Mouse (Mus musculus): ENCODE measurements around the gene Xiap. TPM values are rescaled to one million over a fixed set of nuclear protein-coding genes. Genes with fewer than 3 reads are reported as not detected.

Xiap gene
- polyA plus RNA-seq, 1 experiment = 11.3 TPM

DNA sequence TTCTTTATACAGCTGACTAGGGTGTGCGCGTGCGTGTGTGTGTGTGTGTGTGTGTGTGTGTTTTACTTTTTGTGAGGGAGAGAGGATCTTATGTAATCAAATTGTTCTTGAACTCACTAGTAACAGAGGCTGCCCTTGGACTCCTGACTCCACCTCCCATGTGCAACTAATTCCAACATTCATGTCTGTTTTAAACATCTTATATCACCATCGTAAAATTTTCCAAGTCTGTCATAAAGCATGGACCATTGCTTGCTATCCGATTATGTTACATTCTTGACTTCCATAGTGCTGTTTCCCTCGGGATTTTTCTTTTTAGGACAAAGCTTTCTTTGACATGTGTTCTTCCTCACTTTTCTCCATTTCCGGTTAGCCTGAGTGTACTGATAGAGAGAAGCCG, 28.3 kb downstream of the Xiap start:
- Histone ChIP-seq H3K36me3 (ENCODE audit: control insufficient read depth, insufficient read depth, low read length) (no peaks in the 10 kb centered on the region), H3K4me1 (replicated peaks; ENCODE audit: control insufficient read depth, insufficient read depth, low read length) (no peaks in the 10 kb centered on the region), H3K27me3 (ENCODE audit: control insufficient read depth, insufficient read depth, low read length) (no peaks in the 10 kb centered on the region), H3K4me3 (ENCODE audit: control insufficient read depth, insufficient read depth, low read length) (no peak overlapping the region), H3K27ac (ENCODE audit: control insufficient read depth, insufficient read depth, low read length) (no peak overlapping the region)
- no peak for DNase-seq
- 92% methylated on average over 8 of the region's 8 CpGs for WGBS
- TF ChIP-seq CTCF (IDR thresholded peaks at IDR 0.05; ENCODE audit: borderline replicate concordance, control insufficient read depth, extremely low read depth, insufficient read depth, low read length, poor library complexity) = no peak
- TF ChIP-seq POLR2A (IDR thresholded peaks at IDR 0.05; ENCODE audit: control insufficient read depth, extremely low read depth, insufficient read depth, low read length, poor library complexity) = no peak

DNA sequence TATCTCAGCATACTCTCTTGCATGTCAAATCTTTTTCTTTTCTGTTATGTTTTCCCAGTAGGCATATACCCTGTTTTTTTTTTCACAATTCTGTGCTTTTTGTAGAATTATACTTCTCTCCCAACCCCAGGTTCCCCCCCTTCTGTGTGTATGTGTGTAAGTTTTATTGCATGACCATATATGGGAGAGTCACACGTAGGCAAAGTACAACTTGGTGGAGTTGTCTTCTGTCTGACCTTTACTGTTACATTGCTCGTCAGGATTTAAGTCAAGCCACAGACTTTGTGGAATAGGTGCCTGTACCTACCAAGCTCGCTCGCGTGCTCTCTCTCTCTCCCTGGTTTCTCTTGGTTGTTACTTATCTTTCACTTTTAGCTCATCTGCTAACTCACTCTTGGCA, 28.7 kb downstream of the Xiap start:
- no peak for TF ChIP-seq CTCF (IDR thresholded peaks at IDR 0.05; ENCODE audit: borderline replicate concordance, control insufficient read depth, extremely low read depth, insufficient read depth, low read length, poor library complexity)
- TF ChIP-seq POLR2A (IDR thresholded peaks at IDR 0.05; ENCODE audit: control insufficient read depth, extremely low read depth, insufficient read depth, low read length, poor library complexity) = no peak
- WGBS = 77% methylated on average over 5 of the region's 5 CpGs
- Histone ChIP-seq H3K4me1 (replicated peaks; ENCODE audit: control insufficient read depth, insufficient read depth, low read length) (no peaks in the 10 kb centered on the region), H3K4me3 (ENCODE audit: control insufficient read depth, insufficient read depth, low read length) (no peak overlapping the region), H3K36me3 (ENCODE audit: control insufficient read depth, insufficient read depth, low read length) (no peaks in the 10 kb centered on the region), H3K27me3 (ENCODE audit: control insufficient read depth, insufficient read depth, low read length) (no peaks in the 10 kb centered on the region), H3K27ac (ENCODE audit: control insufficient read depth, insufficient read depth, low read length) (no peak overlapping the region)
- no peak for DNase-seq

- H3K36me3 ChIP-seq (ENCODE audit: control insufficient read depth, insufficient read depth, low read length) = peaks cover 21% of the 10 kb centered on the region
- H3K27me3 ChIP-seq (ENCODE audit: control insufficient read depth, insufficient read depth, low read length) = no peaks in the 10 kb centered on the region
- no peaks in the 10 kb centered on the region for H3K4me1 ChIP-seq (replicated peaks; ENCODE audit: control insufficient read depth, insufficient read depth, low read length)
- no peak for DNase-seq
- 96% methylated on average over 6 of the region's 6 CpGs for WGBS
- TF ChIP-seq CTCF (IDR thresholded peaks at IDR 0.05; ENCODE audit: borderline replicate concordance, control insufficient read depth, extremely low read depth, insufficient read depth, low read length, poor library complexity) = no peak
- no peak for TF ChIP-seq POLR2A (IDR thresholded peaks at IDR 0.05; ENCODE audit: control insufficient read depth, extremely low read depth, insufficient read depth, low read length, poor library complexity)
- no peak overlapping the region for H3K27ac ChIP-seq (ENCODE audit: control insufficient read depth, insufficient read depth, low read length)
- no peak overlapping the region for H3K4me3 ChIP-seq (ENCODE audit: control insufficient read depth, insufficient read depth, low read length)
Measured at GRCm38 (mm10) chrX:42107137-42107536, 47.7 kb downstream of the Xiap start.

DNA sequence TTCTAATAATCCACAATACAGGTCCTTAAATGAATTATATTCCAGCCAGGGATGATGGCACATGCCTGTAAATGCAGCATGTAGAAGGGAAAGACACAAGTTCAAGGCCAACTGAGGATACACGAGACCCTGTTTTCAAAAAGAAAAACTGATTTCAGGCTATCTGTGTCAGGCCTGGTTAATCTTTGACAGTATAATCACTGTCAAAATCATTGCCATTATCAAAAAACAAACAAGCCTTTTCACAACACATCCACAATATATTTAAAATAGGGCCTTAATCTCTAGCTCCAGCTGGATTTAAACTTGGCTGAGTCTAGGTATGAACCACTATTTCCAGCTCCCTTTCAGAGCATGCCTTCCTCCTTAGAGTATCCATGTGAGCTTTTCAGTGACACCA, 51.1 kb downstream of the Xiap start:
- no peak overlapping the region for H3K4me3 ChIP-seq (ENCODE audit: control insufficient read depth, insufficient read depth, low read length)
- no peaks in the 10 kb centered on the region for H3K27me3 ChIP-seq (ENCODE audit: control insufficient read depth, insufficient read depth, low read length)
- 87% methylated on average over 1 of the region's 1 CpGs for WGBS
- no peak overlapping the region for H3K27ac ChIP-seq (ENCODE audit: control insufficient read depth, insufficient read depth, low read length)
- TF ChIP-seq POLR2A (IDR thresholded peaks at IDR 0.05; ENCODE audit: control insufficient read depth, extremely low read depth, insufficient read depth, low read length, poor library complexity) = no peak
- TF ChIP-seq CTCF (IDR thresholded peaks at IDR 0.05; ENCODE audit: borderline replicate concordance, control insufficient read depth, extremely low read depth, insufficient read depth, low read length, poor library complexity) = no peak
- peaks cover 7% of the 10 kb centered on the region; the same call in 1 of the 2 replicates for H3K36me3 ChIP-seq (ENCODE audit: control insufficient read depth, insufficient read depth, low read length)
- peaks cover 2% of the 10 kb centered on the region; the same call in 1 of the 2 replicates for H3K4me1 ChIP-seq (replicated peaks; ENCODE audit: control insufficient read depth, insufficient read depth, low read length)
- DNase-seq = no peak

DNA sequence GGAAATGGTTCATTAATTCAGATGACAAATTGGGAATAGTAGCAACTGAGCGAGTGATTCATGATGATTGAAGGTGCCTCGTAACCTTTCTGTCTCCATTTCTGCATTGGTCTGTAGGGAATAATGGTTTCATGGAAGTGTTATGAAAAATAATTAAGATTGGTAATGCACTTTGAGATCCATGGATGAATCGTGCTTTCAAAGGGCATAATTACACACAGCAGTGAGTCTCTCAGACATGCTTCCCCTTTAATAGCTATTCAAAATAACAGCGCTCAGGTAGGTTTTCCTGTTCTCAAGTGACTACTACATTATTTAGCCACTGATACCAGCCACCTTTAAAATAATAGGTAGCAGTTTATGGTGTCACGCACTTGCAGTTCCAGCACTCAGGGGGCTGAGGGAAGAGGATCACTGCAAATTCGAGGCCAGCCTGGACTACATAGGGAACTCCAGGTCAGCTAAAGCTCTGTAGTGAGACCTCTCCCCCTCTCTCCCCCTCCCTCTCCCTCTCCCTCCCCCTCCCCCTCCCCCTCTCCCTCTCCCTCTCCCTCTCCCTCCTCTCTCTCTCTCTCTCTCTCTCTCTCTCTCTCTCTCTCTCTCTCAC, 60.1 kb downstream of the Xiap start:
- H3K36me3 ChIP-seq (ENCODE audit: control insufficient read depth, insufficient read depth, low read length) = no peaks in the 10 kb centered on the region
- H3K27ac ChIP-seq (ENCODE audit: control insufficient read depth, insufficient read depth, low read length) = no peak overlapping the region
- H3K27me3 ChIP-seq (ENCODE audit: control insufficient read depth, insufficient read depth, low read length) = no peaks in the 10 kb centered on the region
- no peak for DNase-seq
- H3K4me3 ChIP-seq (ENCODE audit: control insufficient read depth, insufficient read depth, low read length) = no peak overlapping the region
- peaks cover 7% of the 10 kb centered on the region; the same call in 1 of the 2 replicates for H3K4me1 ChIP-seq (replicated peaks; ENCODE audit: control insufficient read depth, insufficient read depth, low read length)
- WGBS = 94% methylated on average over 6 of the region's 6 CpGs
- TF ChIP-seq CTCF (IDR thresholded peaks at IDR 0.05; ENCODE audit: borderline replicate concordance, control insufficient read depth, extremely low read depth, insufficient read depth, low read length, poor library complexity) (no peak), POLR2A (IDR thresholded peaks at IDR 0.05; ENCODE audit: control insufficient read depth, extremely low read depth, insufficient read depth, low read length, poor library complexity) (no peak)

DNA sequence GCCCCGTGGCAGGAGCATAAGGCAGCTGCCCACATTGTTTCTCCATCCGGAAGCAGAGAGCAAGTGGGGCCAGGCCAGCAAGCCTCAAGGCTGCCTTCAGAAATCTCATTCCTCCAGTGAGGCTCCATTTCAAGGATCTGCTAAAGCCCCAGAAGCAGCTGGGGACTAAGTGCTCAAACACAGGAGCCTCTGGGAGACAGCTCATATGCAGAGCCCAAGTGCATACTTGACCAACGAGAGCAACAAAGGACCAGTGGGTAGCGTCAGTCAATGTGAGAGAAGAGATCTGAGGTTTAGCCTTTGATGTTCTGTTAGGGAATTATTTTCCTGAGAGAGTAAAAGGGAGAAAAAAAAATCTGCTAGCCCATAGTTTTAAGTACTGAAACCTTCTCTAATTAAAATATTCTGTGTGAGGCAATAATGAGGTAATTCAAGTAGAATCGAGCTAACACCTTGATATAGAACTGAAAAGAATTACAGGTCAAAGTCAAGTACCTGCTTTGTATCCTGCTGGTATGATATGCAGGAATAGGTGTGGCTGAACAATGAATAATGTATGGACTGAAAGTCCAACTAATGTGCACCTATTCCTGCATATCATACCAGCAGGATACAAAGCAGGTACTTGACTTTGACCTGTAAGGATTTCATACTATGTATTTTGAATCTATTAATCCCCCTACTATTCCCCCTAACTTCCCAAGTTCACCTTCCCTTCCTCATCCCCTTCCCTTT, 65.7 kb downstream of the Xiap start:
- TF ChIP-seq POLR2A (IDR thresholded peaks at IDR 0.05; ENCODE audit: control insufficient read depth, extremely low read depth, insufficient read depth, low read length, poor library complexity) = no peak
- TF ChIP-seq CTCF (IDR thresholded peaks at IDR 0.05; ENCODE audit: borderline replicate concordance, control insufficient read depth, extremely low read depth, insufficient read depth, low read length, poor library complexity) = no peak
- Histone ChIP-seq H3K4me3 (ENCODE audit: control insufficient read depth, insufficient read depth, low read length) (no peak overlapping the region), H3K27ac (ENCODE audit: control insufficient read depth, insufficient read depth, low read length) (no peak overlapping the region), H3K27me3 (ENCODE audit: control insufficient read depth, insufficient read depth, low read length) (no peaks in the 10 kb centered on the region), H3K4me1 (replicated peaks; ENCODE audit: control insufficient read depth, insufficient read depth, low read length) (no peaks in the 10 kb centered on the region; the same call in 1 of the 2 replicates), H3K36me3 (ENCODE audit: control insufficient read depth, insufficient read depth, low read length) (no peaks in the 10 kb centered on the region)
- WGBS = 89% methylated on average over 5 of the region's 5 CpGs
- DNase-seq = no peak

Data from thymus, adult 2 months (tissue).